Mouse (Mus musculus) ES-Bruce4 (cell line): ENCODE measurements around the gene Paqr7. TPM values are rescaled to one million over a fixed set of nuclear protein-coding genes. Genes with fewer than 3 reads are reported as not detected.
A peak's percentile ranks its signal among the peaks of the same experiment; 100 is the strongest.

ENCODE experiments used
- H3K27ac ChIP-seq: 2 replicates; pipeline ENCODE4 v1.5.1; 2012; ENCODE audit warnings: low read length, inconsistent platforms; ENCODE audit not compliant: insufficient read depth
- H3K27me3 ChIP-seq: 2 replicates; pipeline ENCODE4 v1.6.1; 2012; ENCODE audit warnings: mild to moderate bottlenecking, low read length, inconsistent platforms; ENCODE audit not compliant: control insufficient read depth, poor library complexity, insufficient read depth, severe bottlenecking
- H3K36me3 ChIP-seq: 2 replicates; pipeline ENCODE4 v1.6.1; 2012; ENCODE audit warnings: inconsistent platforms, mild to moderate bottlenecking, low read length, moderate library complexity; ENCODE audit not compliant: control insufficient read depth, poor library complexity, insufficient read depth, severe bottlenecking
- H3K4me1 ChIP-seq: one replicate; pipeline ENCODE4 v1.8.1; 2011; ENCODE audit warnings: low read length; ENCODE audit not compliant: control insufficient read depth, insufficient read depth
- H3K4me3 ChIP-seq: 2 replicates; pipeline ENCODE4 v1.5.1; 2011; ENCODE audit warnings: low read depth, mild to moderate bottlenecking, low read length
- H3K9ac ChIP-seq: 2 replicates; pipeline ENCODE4 v1.6.1; 2012; ENCODE audit warnings: low read depth, mild to moderate bottlenecking, inconsistent platforms; ENCODE audit not compliant: poor library complexity, severe bottlenecking
- H3K9me3 ChIP-seq: replicated peaks from 2 replicates; pipeline ENCODE4 v1.6.1; 2012; ENCODE audit warnings: mild to moderate bottlenecking, low read length, inconsistent platforms; ENCODE audit not compliant: control insufficient read depth, poor library complexity, insufficient read depth, severe bottlenecking
- CTCF ChIP-seq: IDR thresholded peaks from one replicate; pipeline ENCODE4 v1.8.1; 2011; ENCODE audit warnings: low read depth, low read length
- EP300 ChIP-seq: IDR thresholded peaks from 2 replicates; pipeline ENCODE4 v1.6.1; 2011; ENCODE audit warnings: low read depth, low read length; ENCODE audit not compliant: insufficient read depth
- POLR2A ChIP-seq: IDR thresholded peaks from one replicate; pipeline ENCODE4 v1.8.1; 2011; ENCODE audit warnings: low read length; ENCODE audit not compliant: insufficient read depth
- polyA plus RNA-seq: library from polyadenylated mRNA; stranded (reverse); fragments of >200 nt; gene quantifications from 2 replicates; pipeline ENCODE4 v1.2.4, GENCODE M21; 2011; ENCODE audit warnings: low read depth; ENCODE audit not compliant: missing spikeins, insufficient read depth, insufficient read length

The Paqr7 gene
- polyA plus RNA-seq, 1 experiment, result 1.5 TPM

GRCm38 (mm10) chr4:134503686-134504357 lies 7.3 kb downstream of the Paqr7 start:
- H3K4me3 ChIP-seq, result no peak overlapping the region
- no peak overlapping the region for H3K27ac ChIP-seq
- H3K4me1 ChIP-seq, result no peaks in the 10 kb centered on the region
- H3K36me3 ChIP-seq, result no peaks in the 10 kb centered on the region
- no peak overlapping the region for H3K9ac ChIP-seq
- TF ChIP-seq EP300 (no peak), CTCF (no peak), POLR2A (no peak)
- no peaks in the 10 kb centered on the region for H3K27me3 ChIP-seq
- H3K9me3 ChIP-seq, result no peaks in the 10 kb centered on the region

GRCm38 (mm10) chr4:134505303-134505789 lies 8.8 kb downstream of the Paqr7 start:
- H3K27me3 ChIP-seq, result no peaks in the 10 kb centered on the region
- H3K4me1 ChIP-seq, result no peaks in the 10 kb centered on the region
- H3K4me3 ChIP-seq, result no peak overlapping the region
- TF ChIP-seq POLR2A (no peak), EP300 (no peak), CTCF (no peak)
- H3K9me3 ChIP-seq, result no peaks in the 10 kb centered on the region
- no peak overlapping the region for H3K27ac ChIP-seq
- no peaks in the 10 kb centered on the region for H3K36me3 ChIP-seq
- no peak overlapping the region for H3K9ac ChIP-seq

DNA sequence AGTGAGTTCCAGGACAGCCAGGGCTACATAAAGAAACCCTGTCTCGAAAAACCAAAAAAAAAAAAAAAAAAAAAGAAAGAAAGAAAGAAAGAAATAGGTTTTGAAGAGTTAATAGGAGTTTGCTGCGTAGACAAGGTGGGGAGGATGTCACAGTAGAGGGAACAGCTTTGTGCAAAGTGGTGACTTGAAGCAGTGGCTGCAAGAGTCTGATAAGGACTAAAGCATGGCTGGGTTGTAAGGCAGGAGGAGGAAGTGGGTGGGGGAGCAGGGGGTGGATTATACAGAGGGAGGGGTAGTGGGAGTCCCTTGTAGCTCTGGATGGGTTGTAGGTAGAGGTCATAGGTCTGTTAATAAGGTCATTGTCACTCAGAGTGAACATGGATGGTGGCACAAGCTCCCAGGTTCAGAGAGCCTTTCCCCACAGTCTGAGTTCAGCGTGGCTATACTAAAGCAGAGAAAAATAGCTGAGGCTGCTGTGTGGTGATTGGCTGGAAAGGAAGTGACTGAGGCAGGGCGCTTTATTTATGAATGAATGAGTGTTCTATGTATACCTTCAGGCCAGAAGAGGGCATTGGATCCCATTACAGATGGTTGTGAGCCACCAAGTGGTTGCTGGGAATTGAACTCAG lies 9.6 kb downstream of the Paqr7 start:
- Histone ChIP-seq H3K4me3 (no peak overlapping the region), H3K9me3 (no peaks in the 10 kb centered on the region)
- TF ChIP-seq CTCF, result no peak
- no peak for TF ChIP-seq POLR2A
- TF ChIP-seq EP300, result no peak

DNA sequence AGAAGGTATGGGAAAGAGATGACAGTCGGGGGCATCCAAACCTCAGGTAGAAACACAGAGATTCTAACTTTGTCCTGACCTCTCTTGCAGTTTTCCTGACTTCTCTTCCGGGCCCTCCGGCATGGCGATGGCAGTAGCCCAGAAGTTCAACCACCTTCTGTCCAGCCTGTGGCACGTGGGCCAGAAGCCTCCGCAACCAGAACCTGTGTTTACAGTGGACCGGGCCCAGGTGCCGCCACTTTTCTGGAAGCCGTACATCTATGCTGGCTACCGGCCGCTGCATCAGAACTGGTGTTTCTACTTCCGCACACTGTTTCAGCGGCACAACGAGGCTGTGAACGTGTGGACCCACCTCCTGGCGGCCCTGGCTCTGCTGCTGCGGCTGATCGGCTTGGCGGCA lies 10.2 kb downstream of the Paqr7 start:
- Histone ChIP-seq H3K4me3 (peak overlapping the region; percentile 44), H3K4me1 (no peaks in the 10 kb centered on the region), H3K9ac (peak overlapping the region; percentile 52), H3K36me3 (no peaks in the 10 kb centered on the region), H3K27ac (no peak overlapping the region), H3K27me3 (no peaks in the 10 kb centered on the region), H3K9me3 (no peaks in the 10 kb centered on the region)
- TF ChIP-seq POLR2A (no peak), CTCF (no peak), EP300 (no peak)

More for the DNA sequence above, 9.6 kb downstream of the Paqr7 start:
- H3K27ac ChIP-seq, result no peak overlapping the region
- no peaks in the 10 kb centered on the region for H3K36me3 ChIP-seq
- H3K9ac ChIP-seq, result no peak overlapping the region
- no peaks in the 10 kb centered on the region for H3K27me3 ChIP-seq
- H3K4me1 ChIP-seq, result no peaks in the 10 kb centered on the region

DNA sequence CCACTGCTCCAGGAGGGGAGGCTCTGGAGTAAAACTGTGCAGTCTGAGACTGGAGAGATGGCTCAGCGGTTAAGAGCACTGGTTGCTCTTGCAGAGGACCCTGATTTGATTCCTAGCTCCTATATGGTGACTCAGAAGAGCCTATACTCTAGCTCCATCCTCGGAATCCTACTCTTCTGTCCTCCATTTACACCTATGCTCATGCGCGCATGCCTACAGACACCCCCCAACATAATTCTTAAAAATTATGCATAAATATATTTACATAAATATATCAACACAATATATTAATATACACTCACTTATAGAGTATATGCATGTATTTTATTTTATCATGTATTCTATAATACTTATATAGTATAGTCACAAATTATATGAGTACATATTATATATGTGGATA lies 13.9 kb downstream of the Paqr7 start:
- Histone ChIP-seq H3K36me3 (no peaks in the 10 kb centered on the region; the same call in 1 of the 2 replicates), H3K9me3 (no peaks in the 10 kb centered on the region), H3K27me3 (no peaks in the 10 kb centered on the region), H3K9ac (no peak overlapping the region), H3K4me1 (peaks cover 1% of the 10 kb centered on the region), H3K4me3 (no peak overlapping the region), H3K27ac (no peak overlapping the region)
- TF ChIP-seq EP300, result no peak
- TF ChIP-seq POLR2A, result no peak
- TF ChIP-seq CTCF, result no peak
